Mouse (Mus musculus) liver, postnatal 0 days (tissue): Measurements from ENCODE around the gene Slc25a12.
A peak's percentile ranks its signal among the peaks of the same experiment; 100 is the strongest.

Source experiments
- CTCF ChIP-seq: sonication (generic); IDR thresholded peaks from 2 replicates; pipeline ENCODE4 v1.5.1; 2016; ENCODE audit warnings: antibody characterized with exemption, low read depth
- EP300 ChIP-seq: IDR thresholded peaks from 2 replicates; pipeline ENCODE4 v1.6.1; 2016; ENCODE audit warnings: antibody characterized with exemption, low read depth, mild to moderate bottlenecking

GRCm38 (mm10) chr2:71343884-71344640 is 23.5 kb downstream of the Slc25a12 start:
- TF ChIP-seq CTCF, result peak; percentile 43
- TF ChIP-seq EP300, result no peak
